Mouse (Mus musculus) layer of hippocampus, adult 9-10 months (tissue): ENCODE measurements around the gene Crb3.

Source experiments
- DNase-seq: peaks from one replicate; pipeline ENCODE4 v3.0.0; 2022; ENCODE audit warnings: low spot score

Crb3 gene

DNA sequence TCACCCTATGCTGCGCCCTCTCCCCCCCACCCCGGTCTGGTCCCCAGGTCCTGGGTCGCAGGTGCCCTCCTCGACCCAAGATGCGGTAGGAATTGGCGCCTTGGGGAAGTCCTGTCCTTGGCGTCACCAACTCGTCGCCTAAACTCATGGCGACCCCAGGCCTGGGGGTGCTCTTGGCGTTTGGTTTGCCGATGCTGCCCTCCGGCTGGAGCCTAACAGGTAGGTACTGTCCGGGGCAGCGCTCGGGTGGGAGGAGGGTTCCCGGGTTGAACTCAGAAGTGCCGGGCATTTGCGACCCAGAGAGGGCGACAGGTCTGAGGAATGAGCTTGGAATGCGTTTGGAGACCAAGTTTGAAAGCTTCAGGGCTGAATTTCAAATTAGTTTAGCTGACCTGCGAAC lies 3.6 kb downstream of the Crb3 start:
- DNase-seq, result no peak

- DNase-seq, result no peak
Measured at GRCm38 (mm10) chr17:57063031-57063430, 4.1 kb downstream of the Crb3 start.

DNA sequence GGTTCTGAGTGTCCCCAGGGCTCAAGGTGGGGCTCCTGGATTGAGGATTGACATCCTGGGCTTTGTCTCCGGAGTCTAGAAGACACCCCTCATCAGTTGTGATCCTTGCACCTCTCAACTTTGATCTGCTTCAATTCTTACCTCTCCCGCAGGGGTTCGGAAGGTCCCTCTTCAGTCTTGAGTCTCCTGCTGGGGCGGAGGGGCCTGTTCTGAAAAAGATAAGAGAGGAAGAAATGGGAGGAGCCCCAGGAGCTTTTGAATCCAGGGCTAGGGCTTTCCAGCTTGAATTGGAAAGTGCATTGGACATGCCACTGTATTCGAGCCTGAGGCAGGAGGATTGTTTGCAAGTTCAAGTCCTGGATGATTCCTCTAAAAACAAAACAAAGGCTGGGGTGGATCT lies 8.0 kb downstream of the Crb3 start:
- no peak for DNase-seq

DNA sequence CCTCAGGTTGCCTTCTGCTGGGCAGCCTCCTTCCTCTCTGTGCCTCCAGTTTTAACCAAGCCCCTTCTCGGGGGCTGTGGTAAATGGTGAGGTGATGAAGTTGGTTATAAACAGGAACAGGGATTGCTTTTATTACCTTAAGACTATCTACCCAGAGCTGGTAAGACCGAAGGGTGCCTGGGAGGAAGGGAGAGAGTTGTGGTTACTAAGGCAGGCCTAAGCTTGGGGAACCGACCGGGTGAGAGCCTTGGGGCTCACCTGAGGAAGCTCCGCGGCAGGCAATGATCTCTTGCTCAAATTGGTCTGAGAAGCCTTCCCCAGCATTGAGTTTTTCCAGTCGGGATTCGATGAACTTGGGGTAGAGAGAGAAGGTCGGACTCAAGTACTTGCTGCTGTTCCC lies 11.4 kb downstream of the Crb3 start:
- DNase-seq, result no peak

GRCm38 (mm10) chr17:57070699-57071098 lies 11.8 kb downstream of the Crb3 start:
- DNase-seq, result no peak

GRCm38 (mm10) chr17:57076916-57077315 lies 18.0 kb downstream of the Crb3 start:
- DNase-seq, result no peak

DNA sequence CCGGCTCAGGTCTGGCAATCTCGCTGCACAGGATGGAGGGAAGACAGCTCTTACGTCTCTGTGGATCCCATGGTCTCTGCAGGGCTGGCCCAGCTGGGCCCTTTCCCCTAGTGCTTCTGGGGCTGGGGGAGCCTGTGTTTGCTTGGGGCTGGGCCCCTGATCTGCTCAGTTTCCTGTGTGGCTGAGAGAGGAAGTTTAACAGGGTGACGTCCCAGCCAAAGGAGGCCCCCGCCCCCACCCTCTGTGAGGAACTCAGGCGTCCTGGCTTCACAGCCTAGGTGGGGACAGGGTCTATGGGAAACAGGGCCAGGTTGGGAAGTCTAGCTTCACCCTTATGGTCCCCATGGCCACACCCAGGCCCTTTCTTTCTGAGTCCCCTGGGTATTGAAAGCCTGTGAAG lies 19.4 kb downstream of the Crb3 start, which contains the start of gene Dennd1c:
Dennd1c (minus strand) TSS at position 179 of the 400 bp plus-strand sequence.
- DNase-seq, result no peak

DNA sequence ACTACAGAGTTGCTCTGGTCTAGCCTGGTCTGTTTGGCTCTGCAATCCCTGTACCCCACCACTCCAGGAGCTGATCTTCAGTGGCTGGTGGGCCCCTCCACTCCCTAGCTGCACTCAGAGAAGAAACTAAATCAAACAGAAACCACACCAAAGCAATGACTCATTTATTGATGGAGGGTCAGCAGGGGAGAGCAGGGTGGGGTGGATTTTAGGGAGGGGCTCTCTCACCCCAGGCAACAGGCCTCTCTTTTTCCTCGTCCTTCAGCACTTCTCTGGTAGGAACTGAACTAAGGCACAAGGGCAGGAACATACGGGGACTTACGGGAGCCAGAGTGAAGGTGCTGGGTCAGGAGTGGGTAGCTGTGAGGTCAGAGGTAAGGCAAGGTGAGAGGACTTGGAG lies 21.0 kb downstream of the Crb3 start:
- DNase-seq, result no peak

DNA sequence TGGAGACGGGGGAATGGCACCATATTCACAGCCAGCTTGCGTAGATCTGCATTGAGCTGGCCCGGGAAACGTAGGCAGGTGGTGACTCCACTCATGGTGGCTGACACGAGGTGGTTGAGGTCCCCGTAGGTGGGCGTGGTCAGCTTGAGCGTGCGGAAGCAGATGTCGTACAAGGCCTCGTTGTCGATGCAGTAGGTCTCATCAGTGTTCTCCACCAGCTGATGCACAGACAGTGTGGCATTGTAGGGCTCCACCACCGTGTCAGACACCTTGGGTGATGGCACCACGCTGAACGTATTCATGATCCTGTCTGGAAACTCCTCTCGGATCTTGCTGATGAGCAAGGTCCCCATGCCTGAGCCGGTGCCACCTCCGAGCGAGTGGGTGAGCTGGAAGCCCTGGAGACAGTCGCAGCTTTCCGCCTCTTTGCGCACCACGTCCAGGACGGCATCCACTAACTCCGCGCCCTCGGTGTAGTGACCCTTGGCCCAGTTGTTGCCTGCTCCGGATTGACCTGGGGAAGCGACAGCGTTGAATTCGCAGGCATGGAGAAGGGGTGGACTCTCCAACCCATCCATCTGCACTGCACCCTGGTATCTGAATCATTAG lies 22.4 kb downstream of the Crb3 start:
- no peak for DNase-seq

DNA sequence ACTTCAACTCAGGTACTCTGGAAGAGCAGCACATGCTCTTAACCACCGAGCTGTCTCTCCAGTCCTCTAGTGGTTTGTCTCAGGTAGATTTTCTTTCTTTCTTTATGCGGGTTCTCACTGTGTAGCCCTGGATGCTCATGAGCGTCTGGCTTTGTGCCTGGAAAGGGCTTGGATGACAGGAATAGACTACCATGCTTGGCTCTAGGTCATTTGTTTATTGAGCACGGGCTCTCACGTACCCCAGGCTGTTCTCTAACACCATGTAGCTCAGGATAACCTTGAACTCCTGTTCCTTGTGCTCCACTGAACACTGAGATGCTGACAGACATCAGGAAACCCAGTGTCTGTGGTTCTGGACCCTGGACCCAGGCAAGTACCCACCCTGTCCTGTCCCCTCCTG lies 23.6 kb downstream of the Crb3 start:
- DNase-seq, result no peak

DNA sequence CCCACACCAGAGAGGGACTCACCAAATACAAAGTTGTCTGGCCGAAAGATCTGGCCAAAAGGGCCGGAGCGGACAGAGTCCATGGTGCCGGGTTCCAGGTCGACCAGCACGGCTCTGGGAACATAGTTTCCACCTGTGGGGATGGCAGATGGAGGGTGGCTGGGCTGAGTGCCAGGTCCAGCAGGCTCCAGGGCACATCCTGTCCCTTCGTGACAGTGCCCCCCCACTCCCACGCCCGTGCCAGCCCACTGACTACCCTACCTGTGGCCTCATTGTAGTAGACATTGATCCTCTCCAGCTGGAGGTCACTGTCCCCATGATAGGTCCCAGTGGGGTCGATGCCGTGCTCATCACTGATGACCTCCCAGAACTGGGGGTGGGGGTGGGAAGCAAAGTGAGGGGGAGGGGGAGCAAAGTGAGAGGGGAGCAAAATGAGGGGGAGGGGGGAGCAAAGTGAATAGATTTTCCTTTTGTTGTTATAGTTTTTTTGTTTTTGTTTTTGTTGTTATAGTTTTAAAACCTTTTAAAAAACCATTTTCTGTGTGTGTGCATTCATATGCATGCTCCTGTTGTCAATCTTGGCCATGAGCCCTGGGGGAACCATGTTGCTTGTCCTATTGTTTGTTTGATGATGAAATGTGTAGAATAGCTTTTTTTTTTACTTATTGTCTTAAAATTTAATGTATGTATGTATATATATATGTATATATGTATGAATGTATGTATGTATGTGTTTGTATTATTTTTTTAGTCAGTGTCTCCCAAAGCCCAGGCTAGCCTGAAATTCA lies 27.3 kb downstream of the Crb3 start:
- DNase-seq, result no peak

DNA sequence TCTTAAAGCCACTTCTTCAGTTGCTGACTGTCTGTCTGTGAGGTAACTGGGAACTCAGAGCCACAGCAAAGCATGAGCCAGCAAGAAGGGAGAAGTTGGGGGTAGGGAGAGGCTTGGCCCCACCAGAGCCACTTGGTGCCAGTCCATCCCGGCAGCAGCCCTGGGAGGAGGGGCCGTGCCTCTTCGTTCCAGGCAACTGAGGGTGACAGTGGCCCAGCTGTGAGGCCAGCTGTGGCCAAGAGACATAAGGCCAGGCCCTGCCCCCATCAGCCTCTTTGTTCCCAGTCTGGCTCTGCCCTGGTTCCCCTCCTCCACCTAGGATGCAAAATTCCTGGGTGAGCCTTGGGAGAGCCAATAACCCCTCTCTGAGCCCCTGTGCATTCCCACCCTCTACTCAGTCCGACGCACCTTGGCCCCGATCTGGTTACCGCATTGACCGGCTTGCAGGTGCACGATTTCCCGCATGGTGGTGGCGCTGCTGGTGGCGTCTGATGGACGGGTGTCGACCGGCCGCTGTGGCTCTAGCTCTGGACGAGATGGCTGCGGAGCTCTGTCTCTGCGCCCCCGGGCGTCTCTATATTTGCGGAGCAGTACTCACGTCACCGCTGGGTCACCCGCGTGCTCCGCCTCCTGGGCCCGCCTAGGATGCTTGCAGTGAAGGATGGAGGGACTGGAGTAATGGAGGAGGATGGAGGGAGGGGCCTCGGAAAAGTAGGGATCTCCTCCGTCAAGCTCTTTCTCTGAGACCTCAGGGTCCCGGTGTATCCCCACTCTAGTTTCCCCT lies 28.3 kb downstream of the Crb3 start, which contains the start of gene Tubb4a:
Tubb4a (minus strand) TSS at position 734 of the 784 bp plus-strand sequence.
- peak; percentile 61 for DNase-seq

DNA sequence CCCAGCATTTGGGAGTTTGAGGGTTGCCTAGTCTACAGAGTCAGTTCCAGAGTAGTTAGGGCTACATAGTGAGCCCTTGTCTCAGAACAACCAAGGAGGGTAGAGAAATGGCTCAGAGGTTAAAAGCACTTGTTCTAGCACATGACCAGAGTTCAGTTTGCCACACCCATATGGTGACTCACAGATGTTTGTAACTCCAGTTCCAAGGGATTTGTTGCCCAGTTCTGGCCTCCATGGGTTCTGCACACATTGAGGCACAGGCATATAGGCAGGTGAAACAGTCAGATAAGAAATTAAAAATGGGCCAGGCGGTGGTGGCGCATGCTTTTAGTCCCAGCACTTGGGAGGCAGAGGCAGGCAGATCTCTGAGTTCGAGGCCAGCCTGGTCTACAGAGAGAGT lies 35.3 kb downstream of the Crb3 start:
- no peak for DNase-seq

DNA sequence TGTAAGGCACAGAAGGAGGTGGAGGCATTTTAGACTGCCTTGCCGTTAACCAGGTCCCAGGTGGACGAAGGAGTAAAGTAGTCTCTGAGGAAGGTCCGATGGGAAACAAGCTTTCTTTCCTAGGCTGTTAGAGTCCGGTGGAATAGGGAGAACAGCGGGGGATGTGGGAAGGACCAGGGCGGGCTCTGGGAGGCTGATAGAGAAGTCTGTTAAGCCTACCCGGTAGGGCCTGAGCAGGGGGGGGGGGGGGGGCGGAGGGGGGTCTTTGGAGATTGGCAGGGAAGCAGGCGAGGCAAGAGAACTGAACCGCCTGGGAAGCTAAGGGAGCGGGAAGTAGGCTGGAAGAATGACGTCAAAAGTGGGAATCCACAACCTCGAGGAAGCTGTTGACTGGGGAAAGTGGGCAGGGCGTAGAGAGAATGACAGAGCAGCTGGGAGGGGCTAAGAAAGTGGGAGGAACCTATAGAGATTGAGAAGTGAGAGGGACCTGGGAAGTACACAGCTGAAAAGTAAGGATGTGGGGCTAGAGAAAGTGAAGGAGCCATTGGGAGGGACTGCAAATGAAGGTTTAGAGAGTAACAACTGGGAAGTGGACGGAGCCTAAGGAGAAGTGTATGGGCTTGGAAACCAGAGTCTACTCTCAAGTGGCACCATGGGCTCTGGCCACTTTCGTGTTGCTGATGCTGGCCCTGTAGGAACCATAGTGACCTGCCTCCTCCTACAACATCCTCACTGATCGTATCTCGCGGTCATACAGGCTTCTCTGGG lies 37.1 kb downstream of the Crb3 start:
- no peak for DNase-seq

- DNase-seq, result peak; percentile 86
Measured at GRCm38 (mm10) chr17:57096623-57096920, 37.7 kb downstream of the Crb3 start.

DNA sequence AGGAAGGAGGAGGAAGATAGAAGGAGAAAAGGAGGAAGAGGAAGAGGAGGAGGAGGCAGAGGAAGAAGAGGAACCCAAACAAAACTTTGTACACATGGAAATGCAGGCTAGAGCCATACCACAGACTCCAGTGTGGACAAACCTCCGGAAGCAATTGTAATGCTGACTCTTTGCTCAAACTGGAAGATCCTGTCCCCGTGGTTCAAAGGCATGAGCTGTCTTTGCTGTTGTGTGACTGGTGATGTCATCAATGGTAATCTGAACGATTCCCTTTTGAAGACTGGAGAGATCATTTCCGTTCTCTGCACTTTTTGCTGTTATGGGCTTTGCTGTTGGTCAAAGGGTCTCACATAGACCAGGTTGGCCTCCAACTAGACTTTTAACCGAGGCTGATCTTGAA lies 39.4 kb downstream of the Crb3 start:
- DNase-seq, result no peak

- DNase-seq, result no peak
Measured at GRCm38 (mm10) chr17:57099629-57100325, 40.9 kb downstream of the Crb3 start.

DNA sequence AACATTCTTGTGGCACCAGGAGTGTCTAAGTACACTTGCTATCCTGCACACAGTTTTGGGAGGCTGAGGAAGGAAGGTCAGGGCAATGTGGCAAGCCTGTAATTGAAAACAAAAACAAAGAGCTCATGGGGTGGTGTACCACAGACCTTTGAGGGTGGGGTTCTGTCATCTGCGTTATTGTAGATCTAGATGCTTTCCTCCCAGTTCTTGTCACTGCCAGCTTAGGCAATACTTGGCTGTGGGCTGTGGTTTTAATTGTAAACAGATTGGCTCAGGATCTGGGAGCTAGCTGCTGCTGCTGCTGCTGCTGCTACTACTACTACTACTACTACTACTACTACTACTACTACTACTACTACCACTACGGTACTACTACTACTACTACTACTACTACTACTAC lies 43.4 kb downstream of the Crb3 start:
- no peak for DNase-seq

- DNase-seq, result no peak
Measured at GRCm38 (mm10) chr17:57104496-57104895, 45.6 kb downstream of the Crb3 start.

- DNase-seq, result no peak
Measured at GRCm38 (mm10) chr17:57105181-57106034, 46.5 kb downstream of the Crb3 start, which contains the start of gene Tnfsf9. TSS of gene Tnfsf9 (plus strand) at chr17:57105325.

GRCm38 (mm10) chr17:57106035-57106368 lies 47.1 kb downstream of the Crb3 start:
- no peak for DNase-seq
